Mouse (Mus musculus): ENCODE measurements around the gene Olfml3. TPM values are rescaled to one million over a fixed set of nuclear protein-coding genes. Genes with fewer than 3 reads are reported as not detected.

Gene Olfml3
- polyA plus RNA-seq, 1 experiment from 2014 or later, result 3.3 TPM

GRCm38 (mm10) chr3:103696388-103696925 lies 41.3 kb downstream of the Olfml3 start:
- H3K36me3 ChIP-seq (ENCODE audit: control insufficient read depth, insufficient read depth, low read length), result no peaks in the 10 kb centered on the region
- H3K4me1 ChIP-seq (ENCODE audit: control insufficient read depth, insufficient read depth, low read length), result no peaks in the 10 kb centered on the region
- ATAC-seq (ENCODE audit: low read depth), result no peak
- no peaks in the 10 kb centered on the region for H3K27me3 ChIP-seq (ENCODE audit: control insufficient read depth, insufficient read depth, low read length)
- no peak overlapping the region for H3K4me2 ChIP-seq (ENCODE audit: low read depth, low read length)
- no peak overlapping the region for H3K4me3 ChIP-seq (ENCODE audit: low read depth, low read length)
- 84% methylated on average over 1 of the region's 1 CpGs for WGBS
- H3K9ac ChIP-seq (replicated peaks; ENCODE audit: low read depth, low read length), result no peak overlapping the region
- no peak overlapping the region for H3K27ac ChIP-seq (ENCODE audit: low read depth, low read length)
- H3K9me3 ChIP-seq (ENCODE audit: control insufficient read depth, low read length), result no peaks in the 10 kb centered on the region

- WGBS, result 47% methylated on average over 3 of the region's 3 CpGs
- Histone ChIP-seq H3K9me3 (ENCODE audit: control insufficient read depth, low read length) (no peaks in the 10 kb centered on the region), H3K4me1 (ENCODE audit: control insufficient read depth, insufficient read depth, low read length) (no peaks in the 10 kb centered on the region)
Observed at GRCm38 (mm10) chr3:103695556-103695955, 42.2 kb downstream of the Olfml3 start.

GRCm38 (mm10) chr3:103690506-103690905 lies 47.3 kb downstream of the Olfml3 start:
- H3K36me3 ChIP-seq (ENCODE audit: control insufficient read depth, insufficient read depth, low read length), result no peaks in the 10 kb centered on the region
- no peak for ATAC-seq (ENCODE audit: low read depth)
- H3K27ac ChIP-seq (ENCODE audit: low read depth, low read length), result no peak overlapping the region
- no peaks in the 10 kb centered on the region for H3K9me3 ChIP-seq (ENCODE audit: control insufficient read depth, low read length)
- H3K27me3 ChIP-seq (ENCODE audit: control insufficient read depth, insufficient read depth, low read length), result no peaks in the 10 kb centered on the region
- H3K4me2 ChIP-seq (ENCODE audit: low read depth, low read length), result no peak overlapping the region
- no peak overlapping the region for H3K9ac ChIP-seq (replicated peaks; ENCODE audit: low read depth, low read length)
- 88% methylated on average over 3 of the region's 3 CpGs for WGBS
- H3K4me1 ChIP-seq (ENCODE audit: control insufficient read depth, insufficient read depth, low read length), result no peaks in the 10 kb centered on the region
- no peak overlapping the region for H3K4me3 ChIP-seq (ENCODE audit: low read depth, low read length)

More at GRCm38 (mm10) chr3:103695556-103695955, 42.2 kb downstream of the Olfml3 start:
- Histone ChIP-seq H3K9ac (replicated peaks; ENCODE audit: low read depth, low read length) (no peak overlapping the region), H3K27me3 (ENCODE audit: control insufficient read depth, insufficient read depth, low read length) (no peaks in the 10 kb centered on the region), H3K4me3 (ENCODE audit: low read depth, low read length) (no peak overlapping the region), H3K27ac (ENCODE audit: low read depth, low read length) (no peak overlapping the region), H3K36me3 (ENCODE audit: control insufficient read depth, insufficient read depth, low read length) (no peaks in the 10 kb centered on the region), H3K4me2 (ENCODE audit: low read depth, low read length) (no peak overlapping the region)
- no peak for ATAC-seq (ENCODE audit: low read depth)

GRCm38 (mm10) chr3:103689043-103689442 lies 48.8 kb downstream of the Olfml3 start:
- Histone ChIP-seq H3K27ac (ENCODE audit: low read depth, low read length) (no peak overlapping the region), H3K4me2 (ENCODE audit: low read depth, low read length) (no peak overlapping the region), H3K36me3 (ENCODE audit: control insufficient read depth, insufficient read depth, low read length) (no peaks in the 10 kb centered on the region), H3K4me1 (ENCODE audit: control insufficient read depth, insufficient read depth, low read length) (no peaks in the 10 kb centered on the region), H3K9me3 (ENCODE audit: control insufficient read depth, low read length) (no peaks in the 10 kb centered on the region), H3K27me3 (ENCODE audit: control insufficient read depth, insufficient read depth, low read length) (no peaks in the 10 kb centered on the region), H3K4me3 (ENCODE audit: low read depth, low read length) (no peak overlapping the region), H3K9ac (replicated peaks; ENCODE audit: low read depth, low read length) (no peak overlapping the region)
- 68% methylated on average over 1 of the region's 1 CpGs for WGBS
- no peak for ATAC-seq (ENCODE audit: low read depth)

GRCm38 (mm10) chr3:103683966-103684319 lies 53.9 kb downstream of the Olfml3 start:
- Histone ChIP-seq H3K4me3 (ENCODE audit: low read depth, low read length) (no peak overlapping the region), H3K9me3 (ENCODE audit: control insufficient read depth, low read length) (no peaks in the 10 kb centered on the region), H3K9ac (replicated peaks; ENCODE audit: low read depth, low read length) (no peak overlapping the region), H3K36me3 (ENCODE audit: control insufficient read depth, insufficient read depth, low read length) (no peaks in the 10 kb centered on the region), H3K4me2 (ENCODE audit: low read depth, low read length) (no peak overlapping the region), H3K27ac (ENCODE audit: low read depth, low read length) (no peak overlapping the region), H3K27me3 (ENCODE audit: control insufficient read depth, insufficient read depth, low read length) (no peaks in the 10 kb centered on the region), H3K4me1 (ENCODE audit: control insufficient read depth, insufficient read depth, low read length) (peaks cover 12% of the 10 kb centered on the region)
- ATAC-seq (ENCODE audit: low read depth), result no peak
- 32% methylated on average over 5 of the region's 5 CpGs for WGBS

- Histone ChIP-seq H3K4me1 (ENCODE audit: control insufficient read depth, insufficient read depth, low read length) (peaks cover 12% of the 10 kb centered on the region), H3K4me3 (ENCODE audit: low read depth, low read length) (peak overlapping the region; percentile 2; the same call in 1 of the 2 replicates), H3K36me3 (ENCODE audit: control insufficient read depth, insufficient read depth, low read length) (no peaks in the 10 kb centered on the region), H3K4me2 (ENCODE audit: low read depth, low read length) (peak overlapping the region; percentile 36), H3K9ac (replicated peaks; ENCODE audit: low read depth, low read length) (no peak overlapping the region), H3K27me3 (ENCODE audit: control insufficient read depth, insufficient read depth, low read length) (no peaks in the 10 kb centered on the region), H3K27ac (ENCODE audit: low read depth, low read length) (no peak overlapping the region), H3K9me3 (ENCODE audit: control insufficient read depth, low read length) (no peaks in the 10 kb centered on the region)
- WGBS, result 2% methylated on average over 21 of the region's 21 CpGs
- peak; percentile 56; the same call in 1 of the 2 replicates for ATAC-seq (ENCODE audit: low read depth)
Observed at GRCm38 (mm10) chr3:103683234-103683965, 54.4 kb downstream of the Olfml3 start.

- Histone ChIP-seq H3K36me3 (ENCODE audit: control insufficient read depth, insufficient read depth, low read length) (no peaks in the 10 kb centered on the region), H3K9ac (replicated peaks; ENCODE audit: low read depth, low read length) (no peak overlapping the region), H3K4me3 (ENCODE audit: low read depth, low read length) (no peak overlapping the region), H3K9me3 (ENCODE audit: control insufficient read depth, low read length) (no peaks in the 10 kb centered on the region), H3K27me3 (ENCODE audit: control insufficient read depth, insufficient read depth, low read length) (no peaks in the 10 kb centered on the region), H3K27ac (ENCODE audit: low read depth, low read length) (no peak overlapping the region), H3K4me1 (ENCODE audit: control insufficient read depth, insufficient read depth, low read length) (peaks cover 12% of the 10 kb centered on the region), H3K4me2 (ENCODE audit: low read depth, low read length) (no peak overlapping the region)
- no peak for ATAC-seq (ENCODE audit: low read depth)
- WGBS, result 54% methylated on average over 4 of the region's 4 CpGs
Observed at GRCm38 (mm10) chr3:103682473-103682872, 55.3 kb downstream of the Olfml3 start.

GRCm38 (mm10) chr3:103678811-103679210 lies 59.0 kb downstream of the Olfml3 start:
- Histone ChIP-seq H3K4me2 (ENCODE audit: low read depth, low read length) (no peak overlapping the region), H3K4me3 (ENCODE audit: low read depth, low read length) (no peak overlapping the region), H3K9me3 (ENCODE audit: control insufficient read depth, low read length) (no peaks in the 10 kb centered on the region), H3K9ac (replicated peaks; ENCODE audit: low read depth, low read length) (no peak overlapping the region), H3K27me3 (ENCODE audit: control insufficient read depth, insufficient read depth, low read length) (no peaks in the 10 kb centered on the region), H3K36me3 (ENCODE audit: control insufficient read depth, insufficient read depth, low read length) (no peaks in the 10 kb centered on the region), H3K4me1 (ENCODE audit: control insufficient read depth, insufficient read depth, low read length) (peaks cover 12% of the 10 kb centered on the region), H3K27ac (ENCODE audit: low read depth, low read length) (no peak overlapping the region)
- ATAC-seq (ENCODE audit: low read depth), result no peak
- 15% methylated on average over 6 of the region's 6 CpGs for whole genome bisulfite sequencing

- Histone ChIP-seq H3K4me2 (ENCODE audit: low read depth, low read length) (no peak overlapping the region), H3K36me3 (ENCODE audit: control insufficient read depth, insufficient read depth, low read length) (no peaks in the 10 kb centered on the region), H3K4me1 (ENCODE audit: control insufficient read depth, insufficient read depth, low read length) (no peaks in the 10 kb centered on the region), H3K9ac (replicated peaks; ENCODE audit: low read depth, low read length) (no peak overlapping the region), H3K4me3 (ENCODE audit: low read depth, low read length) (no peak overlapping the region), H3K27ac (ENCODE audit: low read depth, low read length) (no peak overlapping the region), H3K9me3 (ENCODE audit: control insufficient read depth, low read length) (no peaks in the 10 kb centered on the region), H3K27me3 (ENCODE audit: control insufficient read depth, insufficient read depth, low read length) (no peaks in the 10 kb centered on the region)
- no peak for ATAC-seq (ENCODE audit: low read depth)
- 78% methylated on average over 7 of the region's 7 CpGs for WGBS
Observed at GRCm38 (mm10) chr3:103672716-103673115, 65.1 kb downstream of the Olfml3 start.
